Mouse (Mus musculus) adrenal gland (tissue): ENCODE data around the gene C1ra.
"Not testable (repeated sequence)": the region's sequence is repeated elsewhere in the genome, so short reads cannot be mapped to it uniquely, and the experiment has no call there.

Experiments used
- intact Hi-C: fragments of 180-260 bp; cut with DNase I; formaldehyde crosslinking; loops from one replicate; pipeline ENCODE4 v1.15.1; 2025

Gene C1ra

DNA sequence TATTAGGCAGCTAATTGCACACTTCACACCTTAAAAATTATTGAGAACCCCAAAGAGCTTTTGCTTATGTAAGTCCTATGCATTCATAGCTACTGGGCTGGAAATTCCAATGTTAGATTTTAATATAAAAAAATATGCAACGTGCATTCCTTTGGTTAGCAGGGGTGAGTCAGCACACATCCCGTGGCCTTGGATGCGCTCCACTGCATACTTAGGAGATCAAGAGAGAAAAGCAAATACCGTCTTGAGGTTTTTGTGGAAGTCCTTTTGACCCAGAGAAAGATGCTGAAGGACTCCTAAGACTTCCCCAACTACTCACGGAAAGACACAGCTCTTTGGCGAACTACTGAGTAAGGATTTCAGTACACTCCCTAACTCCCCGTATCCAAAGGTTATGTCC is 27.4 kb upstream of the C1ra start:
- intact Hi-C loops: loop anchor here (5.0 to 10.0 kb wide), 2 partner anchors 57 to 150 kb away; partner anchors contain the start of genes C1s1 and C1s2

DNA sequence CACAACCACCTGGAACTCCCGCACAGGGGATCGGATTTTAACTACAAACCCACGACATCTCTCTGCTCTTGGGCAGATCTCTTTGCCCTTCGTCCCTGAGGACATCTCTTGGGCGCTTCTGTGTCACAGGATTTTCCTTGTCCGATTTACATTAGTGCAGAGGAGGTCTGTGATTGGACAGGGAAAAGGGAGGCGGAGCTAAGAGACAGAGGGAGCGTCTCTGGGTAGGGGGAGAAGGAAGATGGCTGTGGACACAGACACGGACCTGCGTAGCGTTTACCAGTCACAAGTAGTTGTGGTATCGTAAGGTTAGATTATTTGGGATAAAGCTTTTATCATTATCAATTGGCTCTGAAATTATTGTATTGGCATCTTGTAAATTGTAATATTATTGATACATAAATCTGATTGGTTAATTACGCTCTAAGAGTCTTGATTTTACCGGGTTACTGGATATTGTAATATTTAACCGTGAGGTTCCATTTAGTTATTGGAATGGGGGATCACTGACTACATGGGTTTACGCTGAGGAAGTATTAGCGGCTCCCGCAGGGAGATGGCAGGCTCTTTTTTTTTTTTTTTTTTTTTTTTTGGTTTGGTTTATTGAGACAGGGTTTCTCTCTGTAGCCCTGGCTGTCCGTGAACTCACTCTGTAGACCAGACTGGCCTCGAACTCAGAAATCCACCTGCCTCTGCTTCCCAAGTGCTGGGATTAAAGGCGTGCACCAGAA is 26.6 kb upstream of the C1ra start:
- intact Hi-C loops: loop anchor here (10.0 kb wide), 1 partner anchor 149 kb away; the partner anchor contains the start of gene C1s2

DNA sequence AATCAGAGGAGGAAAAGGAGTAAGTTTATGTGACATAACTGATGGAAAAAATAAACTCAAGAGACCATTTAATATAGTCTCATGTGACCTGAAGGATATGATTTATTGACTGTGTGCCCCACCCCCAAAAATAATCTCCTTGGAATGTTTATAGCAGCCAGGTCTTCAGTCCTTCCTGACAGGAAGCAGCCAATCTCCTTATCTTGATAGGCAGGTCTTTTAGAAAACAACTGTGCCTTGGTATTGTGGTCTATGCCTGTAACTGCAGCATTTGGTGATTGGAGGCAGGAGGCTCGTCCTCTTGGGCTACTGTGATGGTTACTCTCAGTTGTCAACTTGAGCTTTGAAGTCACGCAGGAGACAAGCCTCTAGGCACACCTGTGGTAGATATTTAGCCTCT is 24.7 kb upstream of the C1ra start:
- intact Hi-C loops: loop anchor here (10.0 kb wide), 1 partner anchor 147 kb away; the partner anchor contains the start of gene C1s2

DNA sequence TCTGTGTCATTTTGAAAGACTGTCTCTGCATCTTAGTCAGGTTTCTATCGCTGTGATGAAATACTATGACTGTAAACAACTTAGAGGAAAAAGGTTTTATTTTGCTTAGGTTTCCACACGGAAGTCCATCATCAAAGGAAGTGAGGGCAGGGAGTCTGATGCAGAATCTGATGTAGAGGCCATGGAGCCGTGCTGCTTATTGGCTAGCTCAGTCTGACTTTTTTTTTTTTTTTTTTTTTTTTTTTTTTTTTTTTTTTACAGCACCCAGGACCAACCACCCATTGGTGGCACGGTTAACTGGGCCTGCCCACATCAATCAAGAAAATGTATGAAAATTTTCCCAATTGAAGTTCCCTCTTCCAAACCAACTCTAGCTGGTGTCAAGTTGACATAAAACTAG is 23.3 kb upstream of the C1ra start:
- intact Hi-C loops: loop anchor here (10.0 kb wide), 1 partner anchor 146 kb away; the partner anchor contains the start of gene C1s2

DNA sequence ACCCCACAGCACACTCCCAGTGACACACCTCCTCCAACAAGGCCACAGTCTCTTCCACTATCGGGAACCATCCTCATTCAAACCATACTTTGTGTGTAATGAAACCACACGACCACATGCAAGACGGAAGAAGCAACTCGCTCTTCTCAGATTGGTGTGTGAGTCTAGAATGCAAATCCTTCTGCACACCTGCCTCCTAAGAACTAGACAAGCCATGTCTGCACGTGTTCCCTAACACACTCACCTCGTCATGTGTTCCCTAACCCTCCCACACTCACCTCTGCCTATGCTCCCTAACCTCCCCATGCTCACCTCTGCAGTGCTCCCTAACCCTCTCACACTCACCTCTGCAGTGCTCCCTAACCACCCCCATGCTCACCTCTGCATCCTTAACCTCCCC is 20.8 kb upstream of the C1ra start:
- intact Hi-C loops: no loop called here

DNA sequence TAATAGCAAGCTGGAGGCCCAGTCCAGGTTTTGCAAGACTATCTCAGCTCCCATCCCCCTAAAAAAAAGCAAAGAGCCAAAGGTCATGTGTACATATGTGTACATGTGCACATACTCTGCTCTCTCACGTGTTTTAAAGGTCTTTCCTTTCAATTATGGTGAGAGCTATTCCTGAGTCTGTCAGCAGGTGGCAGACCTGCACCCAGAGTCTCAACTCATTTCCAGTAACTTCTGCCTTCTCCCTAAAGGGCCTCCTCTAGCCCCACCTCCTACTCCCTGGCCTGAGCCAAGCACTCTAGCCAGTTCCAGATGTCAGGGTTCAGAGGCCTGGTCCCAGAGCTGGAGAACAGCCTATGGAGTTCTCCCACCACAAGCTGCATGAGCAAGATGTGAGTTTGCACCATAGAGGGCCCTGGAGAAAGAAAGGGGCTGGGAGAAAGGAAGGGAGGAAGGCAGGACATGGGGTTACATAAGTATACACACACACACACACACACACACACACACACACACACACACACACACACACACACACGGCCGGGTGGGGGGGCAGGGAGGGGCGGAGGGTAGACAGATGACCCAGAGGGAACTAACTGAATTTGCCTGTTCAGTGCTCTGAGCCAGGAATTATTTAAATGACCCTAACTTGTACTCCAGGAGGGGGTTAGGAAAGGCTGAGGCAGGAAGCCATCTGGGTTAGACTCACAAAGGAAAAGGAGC is 19.2 kb upstream of the C1ra start, which contains the start of gene C1rl:
Gene C1rl (plus strand): TSS at position 272 of the 720 bp plus-strand sequence.
- intact Hi-C loops: no loop called here

DNA sequence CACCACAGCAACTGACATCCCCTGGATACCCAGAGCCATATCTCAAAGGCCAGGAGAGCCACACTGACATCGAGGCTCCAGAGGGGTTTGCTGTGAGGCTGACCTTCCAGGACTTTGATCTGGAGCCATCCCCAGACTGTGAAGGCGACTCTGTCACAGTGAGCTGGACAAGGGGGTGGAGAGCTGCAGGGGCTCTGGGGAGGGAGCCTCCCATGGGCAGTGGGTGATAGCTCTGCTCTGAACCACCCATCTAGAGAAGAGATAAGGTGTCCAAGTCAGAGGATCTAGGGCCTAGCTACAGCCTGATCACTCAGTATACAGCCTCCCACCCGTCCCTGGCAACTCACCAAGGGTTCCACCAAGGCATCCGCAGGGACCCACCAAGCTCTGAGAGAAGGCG is 18.3 kb upstream of the C1ra start:
- intact Hi-C loops: no loop called here

DNA sequence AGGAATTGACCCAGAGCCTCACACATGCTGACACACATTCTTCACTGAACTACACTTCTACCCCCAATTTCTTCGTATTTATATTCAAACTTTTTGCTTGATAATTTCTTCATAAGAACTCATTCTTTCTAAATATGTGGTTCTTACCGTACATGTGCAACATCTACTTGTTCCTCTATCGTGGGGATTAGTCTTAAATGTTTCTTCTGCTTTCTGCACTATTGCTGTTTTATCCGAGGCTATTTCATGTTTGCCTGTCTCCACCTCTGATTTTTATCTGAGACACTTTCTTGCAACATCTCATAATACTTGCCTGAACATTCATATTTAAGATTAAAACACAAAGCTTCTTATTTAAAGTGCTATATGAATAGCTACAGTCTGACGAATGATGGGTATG is 16.2 kb upstream of the C1ra start:
- intact Hi-C loops: loop anchor here (5.0 kb wide), 1 partner anchor 46 kb away; the partner anchor contains the start of gene C1s1

DNA sequence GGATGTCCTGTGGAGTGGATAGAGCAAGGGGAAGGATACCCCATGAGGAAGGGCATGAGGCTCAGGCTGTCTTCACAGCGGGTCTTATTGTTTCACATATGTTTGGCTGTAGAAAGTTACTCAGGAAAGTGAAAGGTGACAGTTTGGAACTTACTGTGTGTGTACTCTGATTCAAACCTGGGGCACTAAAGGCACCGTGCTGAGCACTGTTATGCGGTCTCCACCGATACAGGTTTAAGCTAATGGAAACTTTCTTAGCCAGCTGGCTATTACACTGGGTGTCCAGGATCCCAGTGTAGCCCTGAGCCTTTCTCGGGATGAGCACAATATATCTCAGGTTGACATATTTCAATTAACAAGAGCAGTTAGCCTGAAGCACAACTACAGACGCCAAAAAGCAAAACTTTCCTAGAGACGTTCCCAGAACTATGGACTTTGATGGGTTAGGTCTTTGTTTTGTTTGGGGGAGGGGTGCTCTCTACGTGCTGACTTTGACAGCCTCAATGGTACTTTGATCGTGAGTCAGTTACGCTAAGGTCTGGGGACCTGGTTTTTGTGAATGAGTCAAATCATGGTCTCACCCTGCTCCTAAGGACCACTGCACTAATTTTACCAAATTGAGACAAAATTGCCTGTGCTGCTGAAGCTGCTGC is 12.2 kb upstream of the C1ra start:
- intact Hi-C loops: loop anchor here (5.0 kb wide), 1 partner anchor 42 kb away; the partner anchor contains the start of gene C1s1

DNA sequence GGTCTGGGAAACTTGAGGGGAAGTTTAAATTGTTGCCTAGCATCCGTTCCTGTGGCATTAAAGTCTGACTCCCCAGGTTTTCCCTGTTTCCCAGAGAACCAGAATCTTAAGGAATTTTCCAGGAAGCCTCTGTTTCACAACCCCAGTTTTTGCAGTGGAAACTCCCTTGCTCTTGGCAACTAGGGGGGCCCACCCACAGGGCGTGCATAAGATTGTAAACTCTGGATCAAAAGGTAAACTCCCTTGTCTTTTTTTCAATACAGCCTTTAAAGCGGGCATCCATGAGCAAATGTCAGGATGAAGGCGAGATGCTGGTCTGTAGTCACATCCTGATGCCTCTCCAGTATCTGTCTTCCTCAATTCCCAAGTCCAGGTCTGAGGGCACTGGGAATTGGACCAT is 10.7 kb upstream of the C1ra start:
- intact Hi-C loops: no loop called here

DNA sequence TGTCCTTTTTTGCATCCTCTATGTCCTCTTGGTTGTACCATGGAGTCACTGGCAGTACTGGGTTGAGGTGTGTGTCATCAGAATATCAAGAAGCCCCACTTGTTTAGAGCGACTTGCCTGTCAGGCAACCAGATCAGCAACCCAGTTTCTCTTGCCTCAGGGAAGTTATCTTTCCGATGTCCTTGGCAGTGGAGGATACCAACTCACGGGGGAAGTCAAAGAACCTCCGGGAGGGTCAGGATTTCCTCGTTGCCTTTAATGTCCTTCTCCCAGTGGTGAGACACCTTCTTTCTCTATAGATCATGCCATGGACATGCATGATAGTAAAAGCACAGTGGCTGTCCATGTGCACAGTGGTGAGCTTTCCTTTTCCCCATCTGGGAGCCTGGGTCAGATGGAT is 10.2 kb upstream of the C1ra start:
- intact Hi-C loops: no loop called here

DNA sequence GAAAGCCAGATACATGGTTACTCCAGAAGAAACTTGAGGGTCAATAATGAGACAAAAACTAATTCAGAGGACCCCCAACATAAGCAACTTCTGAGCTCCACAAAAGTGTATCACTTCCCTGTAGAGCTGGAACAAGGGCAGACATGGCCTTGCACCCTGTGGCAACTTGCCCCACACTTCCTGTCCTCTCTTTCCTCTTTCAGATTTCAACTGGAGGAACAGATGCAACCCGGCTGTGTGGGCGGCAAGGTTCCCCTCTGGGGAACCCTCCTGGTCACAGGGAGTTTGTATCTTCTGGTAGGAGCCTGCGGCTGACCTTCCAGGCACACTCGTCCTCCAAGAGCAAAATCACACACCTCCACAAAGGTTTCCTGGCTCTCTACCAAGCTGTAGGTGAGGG is 7.2 kb upstream of the C1ra start:
- intact Hi-C loops: no loop called here

DNA sequence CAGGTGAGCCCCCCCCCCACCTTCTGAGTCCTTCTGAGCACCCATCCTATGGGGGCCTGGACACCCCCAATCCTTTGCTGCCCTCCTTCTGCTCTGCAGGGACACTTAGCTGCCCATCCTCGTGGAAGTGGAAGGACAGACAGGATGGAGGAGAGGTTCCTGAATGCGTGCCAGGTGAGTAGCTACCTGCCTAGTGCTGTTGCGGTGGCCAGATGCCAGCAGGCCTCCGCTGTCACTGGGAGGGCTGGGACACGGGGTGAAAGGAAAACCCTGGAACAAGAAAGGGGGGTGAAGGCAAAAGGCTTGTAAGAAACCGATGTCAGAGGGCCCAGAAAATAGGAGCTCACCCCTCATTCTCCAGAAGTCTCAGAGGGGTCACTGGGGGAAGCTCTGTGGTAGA is 5.2 kb upstream of the C1ra start:
- intact Hi-C loops: no loop called here

DNA sequence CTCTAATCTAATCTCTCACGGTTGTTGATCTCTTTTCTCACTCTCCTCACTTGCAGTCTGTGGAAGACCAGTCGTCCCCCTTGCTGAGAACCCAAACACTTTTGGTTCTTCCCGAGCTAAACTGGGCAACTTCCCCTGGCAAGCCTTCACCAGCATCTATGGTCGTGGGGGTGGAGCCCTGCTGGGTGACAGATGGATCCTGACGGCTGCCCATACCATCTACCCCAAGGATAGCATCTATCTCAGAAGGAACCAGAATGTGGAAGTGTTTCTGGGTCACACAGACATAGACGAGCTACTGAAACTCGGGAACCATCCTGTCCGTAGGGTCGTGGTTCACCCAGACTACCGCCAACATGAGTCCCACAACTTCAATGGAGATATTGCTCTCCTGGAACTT is 3.9 kb upstream of the C1ra start:
- intact Hi-C loops: no loop called here

DNA sequence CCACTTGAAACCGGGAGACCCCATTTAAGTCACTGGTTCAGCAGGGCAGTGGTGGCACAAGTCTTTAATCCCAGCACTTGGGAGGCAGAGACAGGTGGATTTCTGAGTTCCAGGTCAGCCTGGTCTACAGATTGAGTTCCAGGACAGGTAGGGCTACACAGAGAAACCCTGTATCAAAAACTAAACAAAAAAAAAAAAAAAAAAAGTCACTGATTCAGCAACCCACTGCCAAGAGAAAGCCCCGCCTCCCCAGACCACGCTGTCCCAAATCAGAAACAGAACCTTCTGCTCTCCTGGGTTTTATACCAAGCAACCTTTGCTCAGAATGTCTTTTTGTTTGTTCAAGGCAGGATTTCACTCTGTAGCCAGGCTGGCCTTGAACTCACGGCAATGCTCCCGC is 3.0 kb upstream of the C1ra start:
- intact Hi-C loops: not testable (repeated sequence)

DNA sequence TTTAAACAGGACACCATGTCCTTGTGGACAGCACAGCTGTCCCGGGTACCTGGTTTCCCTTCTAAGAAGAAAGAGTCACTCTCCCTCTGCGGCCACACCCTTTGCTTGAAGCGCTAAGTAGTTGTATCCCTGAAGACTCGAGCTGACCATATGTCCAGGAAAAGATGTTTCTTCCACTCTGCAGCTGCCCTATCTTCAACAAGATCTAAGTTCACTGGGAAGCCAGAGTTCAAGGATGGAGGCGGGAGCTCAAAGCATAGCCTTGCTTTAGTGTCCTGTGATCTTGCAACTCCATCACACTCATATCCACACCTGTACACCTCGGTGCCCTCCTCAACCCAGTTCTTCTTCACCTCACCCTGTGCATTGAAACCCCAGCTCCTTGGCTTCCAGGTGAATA is 269 bp upstream of the C1ra start:
- intact Hi-C loops: no loop called here

DNA sequence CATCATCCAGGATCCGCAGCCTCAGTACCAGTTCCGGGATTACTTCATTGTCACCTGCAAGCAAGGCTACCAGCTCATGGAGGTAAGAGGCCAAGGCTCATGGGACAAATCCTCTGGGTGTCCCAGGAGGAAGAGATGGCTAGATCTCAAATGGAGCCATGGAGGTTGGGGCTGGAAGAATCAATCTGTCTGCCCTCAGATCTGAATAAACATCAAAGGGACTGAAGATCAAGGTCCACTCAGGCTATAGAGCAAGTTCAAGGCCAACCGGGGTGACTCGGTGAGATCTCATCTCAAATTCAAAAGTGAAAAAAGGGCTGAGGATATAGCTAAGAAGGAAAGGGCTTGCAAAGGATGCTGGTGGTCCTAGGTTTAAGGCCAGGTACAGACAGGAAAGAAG is 5.5 kb downstream of the C1ra start:
- intact Hi-C loops: not testable (repeated sequence)

DNA sequence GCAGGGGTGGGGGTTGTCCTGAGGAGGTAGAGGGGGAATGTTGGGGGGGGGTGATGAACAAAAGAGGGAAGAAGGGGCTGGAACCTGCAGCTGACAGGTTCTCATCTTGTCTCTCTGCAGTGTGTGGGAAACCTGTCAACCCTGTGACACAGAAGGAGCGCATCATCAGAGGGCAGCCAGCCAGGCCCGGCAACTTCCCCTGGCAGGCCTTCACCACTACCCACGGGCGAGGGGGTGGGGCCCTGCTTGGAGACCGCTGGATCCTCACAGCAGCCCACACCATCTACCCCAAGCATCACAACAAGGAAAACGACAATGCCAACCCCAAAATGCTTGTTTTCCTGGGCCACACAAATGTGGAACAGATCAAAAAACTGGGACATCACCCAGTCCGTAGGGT is 9.9 kb downstream of the C1ra start:
- intact Hi-C loops: not testable (repeated sequence)

DNA sequence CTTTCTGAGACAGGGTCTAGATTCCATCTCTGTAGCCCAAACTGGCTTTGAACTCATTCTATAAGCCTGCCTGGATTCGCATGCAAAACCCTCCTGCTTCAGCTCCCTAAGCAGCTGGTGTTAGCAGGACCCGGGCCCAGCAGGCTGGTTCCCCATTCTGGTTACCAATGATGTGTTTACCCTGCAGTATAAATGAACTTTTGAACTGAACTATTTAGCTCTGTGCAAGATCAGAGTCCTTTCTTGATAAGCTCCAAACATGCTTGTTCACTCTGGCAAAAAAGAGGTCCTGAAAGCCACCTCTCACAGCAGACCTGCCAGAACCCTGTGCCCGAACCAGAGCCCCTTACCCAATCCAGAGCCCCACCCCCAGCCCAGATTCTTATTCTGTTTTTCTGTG is 15.7 kb downstream of the C1ra start:
- intact Hi-C loops: no loop called here

DNA sequence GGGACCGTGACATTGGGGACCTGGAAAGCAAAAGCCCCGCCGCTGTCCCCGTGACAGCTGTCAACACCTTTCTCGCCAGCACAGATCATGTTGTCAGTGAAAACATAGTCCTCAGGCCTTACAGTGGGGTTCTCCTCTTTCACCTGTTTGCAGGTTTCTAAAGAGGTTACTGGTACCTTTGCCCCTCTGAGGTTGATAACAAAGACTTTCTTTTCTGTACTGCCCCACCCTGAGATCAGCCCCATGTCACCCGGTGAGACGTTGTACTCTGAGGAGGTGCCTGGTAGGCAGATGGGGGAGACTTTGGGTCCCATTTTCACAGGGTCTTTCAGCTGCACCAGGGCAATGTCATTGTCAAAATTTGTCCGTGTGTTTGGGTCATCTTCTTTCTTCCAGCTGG is 18.9 kb downstream of the C1ra start:
- intact Hi-C loops: no loop called here

DNA sequence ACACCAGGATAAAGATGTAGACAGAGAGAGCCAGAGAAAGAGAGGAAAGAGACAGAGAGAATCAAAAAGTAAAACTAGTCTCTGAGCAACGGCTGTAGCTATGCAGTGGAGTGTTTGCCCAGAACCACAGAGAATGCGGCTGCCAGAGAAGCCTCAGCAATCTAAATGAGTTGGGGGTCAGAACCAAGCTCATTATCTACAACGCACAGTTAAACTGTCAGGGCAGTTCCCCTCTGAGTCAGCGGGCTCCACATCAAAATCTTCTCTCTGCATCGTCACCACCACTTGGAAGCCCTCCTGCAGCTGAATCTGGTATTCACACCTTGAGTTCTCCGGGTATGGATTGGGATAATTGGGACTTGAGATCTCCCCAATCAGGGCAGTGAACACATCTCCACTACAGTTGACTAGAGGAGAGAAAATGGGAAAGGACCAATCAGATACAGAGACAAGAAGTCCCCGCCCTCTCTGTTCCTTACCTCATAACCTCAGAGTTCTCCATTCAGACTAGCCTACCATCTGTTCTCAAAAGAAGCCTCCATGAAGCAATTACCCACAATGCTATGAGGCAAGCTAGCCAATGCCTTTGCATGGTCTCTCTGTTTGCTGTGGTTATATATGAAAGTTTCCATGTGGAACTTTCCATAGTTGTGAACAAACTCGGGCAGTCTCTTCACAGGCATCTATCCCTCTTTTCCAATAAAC is 24.1 kb downstream of the C1ra start:
- intact Hi-C loops: not testable (repeated sequence)
